Mouse (Mus musculus) layer of hippocampus, adult 9-11 months (tissue): ENCODE results near the gene Ebf1.

Source experiments
- DNase-seq: peaks from one replicate; pipeline ENCODE4 v3.0.0; 2022

Gene Ebf1

GRCm38 (mm10) chr11:44741042-44741491 is 124.0 kb downstream of the Ebf1 start:
- no peak for DNase-seq

DNA sequence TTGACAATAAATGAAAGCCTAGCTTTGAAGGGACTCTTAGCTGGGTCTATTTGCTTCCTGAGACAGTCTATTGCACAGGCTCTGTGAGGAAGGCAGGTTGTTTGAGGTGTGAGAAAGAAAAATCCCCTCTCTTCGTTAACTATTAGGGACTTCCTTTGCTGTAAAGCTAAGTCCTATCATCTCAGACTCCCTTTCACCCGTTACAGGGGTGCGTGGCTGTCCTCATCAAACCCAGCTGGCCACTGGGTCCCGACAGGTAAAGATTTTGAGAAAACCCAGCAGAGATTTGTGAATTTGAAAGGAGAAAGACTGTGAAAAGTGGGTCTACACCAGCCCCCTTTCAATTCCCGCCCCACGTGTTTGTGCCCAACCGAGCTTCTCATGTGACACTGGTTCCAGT is 127.3 kb downstream of the Ebf1 start:
- DNase-seq, result no peak

GRCm38 (mm10) chr11:44745946-44746345 is 128.8 kb downstream of the Ebf1 start:
- no peak for DNase-seq

- no peak for DNase-seq
These were observed 129.6 kb downstream of the Ebf1 start for GRCm38 (mm10) chr11:44746731-44747130.

- no peak for DNase-seq
These were observed 132.2 kb downstream of the Ebf1 start for GRCm38 (mm10) chr11:44749309-44749708.

DNA sequence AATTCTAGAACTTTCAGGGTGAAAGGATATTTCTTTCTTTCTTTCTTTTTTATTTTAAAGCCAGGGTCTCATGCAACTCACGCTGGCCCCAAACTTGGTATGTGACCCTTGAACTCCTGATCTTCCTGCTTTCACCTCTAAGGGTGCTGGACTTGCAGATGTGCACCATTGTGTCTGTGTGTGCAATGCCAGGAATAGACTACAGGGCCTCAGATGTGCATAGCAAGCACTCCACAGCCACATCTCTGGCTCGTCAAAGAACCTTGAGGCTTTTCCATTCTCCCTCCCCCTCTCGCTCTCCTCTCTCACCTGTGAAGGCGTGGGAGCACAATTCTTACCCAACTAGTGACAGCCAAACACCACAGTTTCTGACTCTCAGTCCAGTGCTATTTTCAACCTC is 137.2 kb downstream of the Ebf1 start:
- DNase-seq, result no peak

DNA sequence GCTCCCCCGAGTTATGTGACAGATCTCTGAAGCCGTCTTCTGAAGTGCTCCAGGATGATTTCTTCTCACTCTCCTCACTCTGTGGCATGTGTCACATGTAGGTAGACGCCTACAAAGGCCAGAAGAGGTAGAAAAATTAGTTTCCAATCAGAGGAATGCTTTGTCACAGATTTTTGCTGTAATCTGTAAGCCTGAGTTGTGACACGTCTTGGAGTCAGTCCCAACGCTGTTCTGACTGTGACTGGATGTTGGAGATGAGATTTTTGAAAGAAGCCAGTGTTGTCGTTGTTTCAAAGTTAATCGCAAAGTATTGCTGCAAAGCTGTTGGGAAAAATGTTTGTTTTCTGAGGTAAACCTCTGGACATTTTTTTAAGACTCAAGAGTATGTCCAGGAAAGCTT is 139.2 kb downstream of the Ebf1 start:
- no peak for DNase-seq

DNA sequence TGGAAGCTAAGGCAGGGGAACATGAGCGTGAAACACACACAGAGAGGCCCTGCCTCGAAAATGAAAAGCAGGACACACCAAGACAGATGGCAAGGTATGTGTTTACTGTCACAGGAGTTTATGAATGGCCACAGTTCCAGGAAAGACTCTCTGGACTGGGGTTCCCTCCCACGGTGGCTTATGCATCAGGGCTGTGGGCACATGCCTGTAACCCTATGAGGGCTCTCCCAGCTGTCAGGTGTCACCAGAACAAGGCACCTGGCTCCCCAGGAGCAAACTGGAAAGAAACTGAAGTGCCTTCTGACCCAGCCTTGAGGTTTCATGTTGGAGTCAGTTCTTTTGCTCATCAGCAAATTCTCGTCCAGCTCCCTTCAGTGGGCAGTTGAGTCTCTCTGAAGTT is 141.7 kb downstream of the Ebf1 start:
- no peak for DNase-seq

- DNase-seq, result no peak
These were observed 144.2 kb downstream of the Ebf1 start for GRCm38 (mm10) chr11:44761128-44761996.

- DNase-seq, result no peak
These were observed 147.1 kb downstream of the Ebf1 start for GRCm38 (mm10) chr11:44763992-44764835.

DNA sequence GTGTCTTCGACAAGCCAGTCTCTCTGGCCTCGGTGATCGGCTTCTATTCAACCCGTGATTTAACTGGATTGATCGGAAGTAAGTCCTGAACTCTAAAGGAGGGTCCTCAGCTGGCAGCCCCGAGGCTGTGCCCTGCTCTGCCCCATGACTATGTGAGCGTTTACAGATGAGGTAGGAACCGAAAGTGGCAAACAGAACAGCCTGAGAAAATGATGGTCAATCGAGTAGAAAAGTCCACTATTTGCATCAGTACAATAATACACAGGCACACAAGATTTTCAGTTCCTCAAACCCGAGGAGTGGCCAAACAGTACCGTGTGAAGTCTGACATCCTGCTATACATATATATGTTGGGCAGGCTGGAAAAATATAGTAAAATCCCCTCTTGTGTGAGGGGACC is 147.9 kb downstream of the Ebf1 start:
- no peak for DNase-seq

GRCm38 (mm10) chr11:44766246-44766645 is 149.1 kb downstream of the Ebf1 start:
- DNase-seq, result no peak

DNA sequence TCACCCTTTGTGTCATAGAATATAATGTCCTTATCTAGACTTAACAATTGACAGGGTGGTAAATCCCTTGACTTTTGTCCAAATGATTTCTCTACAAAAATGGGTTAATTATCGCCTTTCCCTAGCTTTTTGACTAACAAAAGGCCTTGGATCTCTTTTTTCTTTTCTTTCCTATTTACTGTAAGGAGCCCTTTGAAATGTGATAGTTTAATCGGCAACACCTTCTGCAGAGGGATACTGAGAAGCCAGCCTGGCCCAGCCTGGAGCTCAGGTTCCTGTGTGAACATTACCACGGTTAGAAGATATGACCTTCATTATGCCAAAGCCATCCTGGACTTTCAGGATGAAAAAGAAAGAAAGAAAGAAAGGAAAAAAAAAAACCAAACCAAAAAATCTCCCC is 150.2 kb downstream of the Ebf1 start:
- no peak for DNase-seq

DNA sequence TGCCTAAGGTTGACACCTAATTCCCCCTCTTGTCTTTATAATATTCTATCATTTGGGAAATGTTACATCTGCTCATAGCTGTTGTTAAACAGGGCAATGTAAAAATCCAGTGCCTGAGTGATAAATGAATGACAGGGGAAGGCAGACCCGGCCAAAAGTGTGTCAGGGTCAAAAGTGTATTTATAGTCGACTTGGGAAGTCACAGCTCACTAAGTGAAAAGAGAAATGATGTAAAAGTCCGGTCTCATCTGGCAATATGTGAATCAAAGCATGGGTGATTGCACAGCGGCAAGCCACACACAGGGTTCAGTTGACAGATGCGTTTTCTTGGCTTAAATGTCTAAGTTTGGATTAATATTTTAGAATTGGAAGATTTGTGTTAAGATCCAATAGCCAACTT is 151.2 kb downstream of the Ebf1 start:
- no peak for DNase-seq

DNA sequence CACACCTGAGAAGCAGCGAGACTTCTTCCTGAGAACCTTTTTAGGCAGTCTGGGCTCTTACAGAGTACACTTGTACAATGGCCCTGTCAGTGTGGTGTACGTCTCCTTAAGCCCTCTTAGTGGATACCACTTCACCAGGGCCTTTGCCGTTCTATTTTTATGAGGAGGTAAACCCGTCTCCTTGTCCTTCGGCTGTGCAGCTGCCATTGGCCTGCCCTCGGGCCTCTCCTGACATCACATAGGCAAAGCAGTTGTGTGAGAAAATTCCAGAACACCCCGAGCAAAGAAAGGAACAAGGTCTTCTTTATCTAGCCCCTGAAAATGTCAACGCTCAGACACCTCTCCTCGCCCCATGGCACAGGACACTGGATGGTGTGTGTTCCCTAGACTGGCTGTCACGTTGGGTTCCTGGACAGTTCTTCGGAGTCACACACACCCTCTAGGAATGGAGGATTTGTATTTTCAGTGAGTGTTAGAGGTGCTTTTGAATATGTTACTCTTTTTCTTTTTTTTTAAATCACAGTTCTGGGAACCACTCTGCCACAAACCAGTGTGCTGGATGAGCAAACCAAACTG is 154.0 kb downstream of the Ebf1 start:
- no peak for DNase-seq

DNA sequence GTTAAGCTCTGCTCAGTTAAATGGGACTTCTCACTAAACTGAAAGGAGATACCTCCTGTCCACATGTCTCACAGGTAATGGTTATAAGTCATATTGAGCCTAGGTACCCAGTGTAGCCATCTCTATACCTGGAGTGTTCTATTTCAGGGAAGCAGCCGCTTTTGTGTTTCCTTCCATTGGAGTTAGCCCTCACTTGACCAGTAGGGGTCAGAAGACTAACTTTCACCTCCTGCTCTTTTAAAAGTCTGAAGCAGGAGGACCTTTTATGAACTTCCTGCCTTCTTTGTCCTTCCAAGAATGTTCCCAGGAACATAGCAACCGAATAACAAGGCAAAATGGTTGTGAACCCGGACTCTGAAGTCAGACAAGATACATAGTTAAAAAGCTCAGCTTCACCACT is 157.3 kb downstream of the Ebf1 start:
- DNase-seq, result no peak

DNA sequence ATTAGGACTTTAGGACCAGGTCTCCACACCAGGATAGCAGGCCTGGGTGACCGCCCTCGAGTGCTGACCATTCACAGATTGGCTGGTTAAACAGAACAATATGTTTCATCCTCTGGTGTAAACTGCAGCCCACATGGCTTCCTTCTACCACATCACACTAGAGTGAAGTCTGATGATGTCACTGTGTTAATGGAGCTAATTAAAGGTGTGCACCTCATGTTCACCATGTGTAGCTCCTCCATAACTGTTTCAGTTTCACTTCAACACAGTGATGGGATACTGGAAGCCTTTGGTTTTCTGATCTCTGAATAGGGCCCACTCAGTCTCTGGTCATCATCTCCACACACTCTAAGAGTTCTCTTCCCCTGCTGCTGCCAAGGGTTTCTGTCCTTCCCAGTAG is 158.4 kb downstream of the Ebf1 start:
- no peak for DNase-seq

DNA sequence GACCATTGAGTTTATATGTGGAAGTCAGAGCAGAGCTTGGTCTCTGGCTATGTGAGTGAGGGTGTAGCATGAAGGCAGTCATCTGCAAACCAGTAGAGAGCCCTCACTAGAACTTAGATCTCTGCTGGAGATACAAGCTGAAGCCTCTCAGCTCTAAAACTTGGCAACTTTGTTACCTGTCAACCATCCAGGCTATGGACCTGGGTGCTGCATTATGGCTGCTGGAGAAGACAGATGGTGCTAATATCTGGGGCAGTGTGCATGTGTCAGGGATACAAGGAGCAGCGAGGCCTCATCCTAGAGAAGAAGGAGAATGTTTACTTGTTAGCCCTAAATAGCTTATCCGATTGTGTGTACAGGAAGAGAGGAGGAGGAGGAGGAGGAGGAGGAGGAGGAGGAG is 159.4 kb downstream of the Ebf1 start:
- no peak for DNase-seq

DNA sequence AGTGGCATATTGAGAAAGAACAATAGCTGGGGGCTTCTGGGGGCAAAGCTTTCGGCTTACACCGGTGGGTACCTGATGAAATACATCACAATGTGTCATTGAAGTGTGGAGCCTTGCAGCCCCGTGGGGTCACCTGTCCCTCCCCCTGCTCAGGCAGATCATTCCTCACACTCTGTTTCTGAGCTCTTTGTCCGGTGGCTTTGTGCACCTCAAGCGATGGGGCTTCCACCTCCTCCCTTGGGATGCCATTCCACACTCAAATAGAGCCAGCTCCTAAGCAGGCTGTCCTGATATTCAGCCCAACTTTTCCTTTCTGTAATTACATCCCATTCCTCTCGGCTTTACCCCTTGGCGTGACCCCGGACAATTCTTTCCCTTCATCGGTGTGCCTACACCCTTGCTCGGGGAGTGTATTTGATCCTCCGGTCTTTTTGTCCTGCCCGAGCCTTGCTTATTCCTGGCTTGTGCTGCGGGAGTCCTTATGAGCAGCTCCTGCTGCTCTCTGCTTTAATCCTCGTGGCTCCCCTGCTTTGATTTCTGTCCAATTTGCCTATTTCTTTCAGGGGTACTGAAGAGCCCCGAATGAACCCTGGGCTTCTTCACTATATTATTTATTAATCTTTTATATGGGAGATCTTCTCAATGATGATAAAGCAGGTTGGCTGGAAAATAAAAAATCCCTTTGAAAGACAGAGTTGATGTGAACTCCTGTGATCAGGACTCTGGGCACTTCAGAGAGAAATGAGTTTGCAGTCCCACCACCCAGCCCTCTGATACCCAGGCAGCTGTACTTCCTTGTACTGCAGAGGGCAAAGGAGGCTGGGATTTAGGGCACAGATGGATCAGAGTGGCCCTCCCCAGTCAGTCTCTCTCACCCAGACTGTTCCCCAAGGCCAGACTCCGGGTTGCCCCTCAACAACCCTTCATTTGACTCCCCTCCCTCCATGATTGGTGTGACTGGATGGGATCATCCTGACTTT is 160.5 kb downstream of the Ebf1 start:
- no peak for DNase-seq

- DNase-seq, result no peak
These were observed 161.9 kb downstream of the Ebf1 start for GRCm38 (mm10) chr11:44779030-44779429.

DNA sequence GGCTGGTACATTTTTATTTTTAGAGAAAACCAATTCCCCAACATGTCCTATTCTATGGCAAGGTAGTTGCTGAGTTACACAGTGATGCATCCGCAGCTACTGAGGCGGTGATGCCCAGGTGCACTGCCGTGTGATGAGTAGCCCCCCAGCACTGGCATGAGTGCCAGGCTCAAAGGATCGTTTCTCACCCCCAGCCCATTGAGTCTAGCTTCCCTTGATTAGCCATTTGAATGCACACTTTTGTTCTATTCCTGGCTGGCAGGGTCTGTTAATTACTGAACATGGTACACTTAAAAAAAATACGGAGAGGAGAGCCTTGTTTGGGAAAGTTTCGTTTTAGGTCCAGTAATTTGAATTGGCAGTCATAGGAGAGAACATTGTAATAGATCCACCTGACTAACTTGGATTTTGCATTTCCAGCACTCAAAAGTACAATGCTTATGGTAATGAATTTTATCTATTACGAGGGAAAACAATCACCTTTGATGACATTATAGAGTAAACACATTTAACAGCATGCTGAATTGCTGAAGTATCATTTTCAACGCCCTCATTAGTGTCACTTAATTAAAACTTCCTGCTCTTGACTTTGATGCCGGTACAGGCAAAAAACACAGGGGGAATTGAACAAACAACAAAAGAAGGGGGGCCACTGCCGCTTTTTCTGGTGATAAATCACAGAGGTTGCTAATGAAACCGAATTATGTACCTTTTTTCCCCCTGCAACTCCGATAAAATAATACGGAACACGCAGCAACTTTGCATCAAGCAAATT is 167.3 kb downstream of the Ebf1 start:
- DNase-seq, result no peak

GRCm38 (mm10) chr11:44785063-44785462 is 167.9 kb downstream of the Ebf1 start:
- no peak for DNase-seq
